Mouse (Mus musculus): ENCODE results near the gene Tubb4b.
A peak's percentile ranks its signal among the peaks of the same experiment; 100 is the strongest.

DNA sequence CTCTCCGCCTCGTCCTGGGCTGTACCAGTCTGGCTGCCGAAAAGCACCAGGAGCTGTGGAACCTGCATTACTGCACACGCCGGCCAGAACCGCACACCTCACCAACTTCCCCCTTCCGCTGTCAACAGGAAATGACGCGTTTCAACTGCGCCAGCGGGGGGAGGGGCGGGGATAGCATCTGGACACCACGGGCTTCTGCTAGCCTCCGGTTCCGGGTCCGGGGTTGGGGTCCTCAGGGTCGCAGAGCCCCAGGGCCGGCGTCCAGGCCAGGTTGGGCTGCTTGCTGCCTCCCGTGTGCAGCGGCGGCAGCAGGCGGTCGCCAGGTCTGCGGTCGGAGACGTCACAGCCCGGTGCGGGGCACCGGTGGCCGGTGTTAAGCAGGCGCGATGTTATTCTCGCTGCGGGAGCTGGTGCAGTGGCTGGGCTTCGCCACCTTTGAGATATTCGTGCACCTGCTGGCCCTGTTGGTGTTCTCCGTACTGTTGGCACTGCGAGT lies 30.8 kb upstream of the Tubb4b start, which contains the start of gene Tmem203:
- TF ChIP-seq CTCF (IDR thresholded peaks at IDR 0.05; ENCODE audit: low read depth, low read length) (no peak), EP300 (IDR thresholded peaks at IDR 0.05; ENCODE audit: insufficient read depth, low read depth, low read length) (peak; percentile 78)

Data from ES-Bruce4 (cell line).